ENCODE assay signal across 8 mouse cellular contexts in the genomic region with DNA sequence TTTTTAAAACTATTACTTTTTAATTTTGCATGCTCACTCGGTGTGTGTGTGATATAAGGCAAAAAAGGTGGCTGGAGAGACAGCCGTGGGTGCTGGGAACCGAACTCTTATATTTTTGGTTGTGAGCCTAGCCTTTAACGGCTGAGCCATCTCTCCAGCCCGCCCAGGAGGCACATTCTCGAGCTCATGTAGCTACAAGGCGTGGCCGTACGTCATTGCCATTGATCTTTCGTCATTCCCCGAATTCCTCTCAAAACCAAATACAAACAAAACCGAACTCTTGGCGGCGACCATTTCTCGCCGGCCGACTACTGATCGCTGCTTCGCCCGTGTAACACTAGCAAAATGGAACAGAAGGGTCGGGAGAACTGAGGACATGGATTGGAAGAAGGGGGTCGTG. TPM values are rescaled to one million over a fixed set of nuclear protein-coding genes. Genes with fewer than 3 reads are reported as not detected.
DNase-seq lines count a peak whose midpoint lies in the region; ATAC-seq and TF ChIP-seq lines count a peak whose summit lies in the region.
"Not testable (repeated sequence)": the region's sequence is repeated elsewhere in the genome, so short reads cannot be mapped to it uniquely, and the experiment has no call there.

No protein-coding gene starts in this region.

- not testable (repeated sequence) for TF ChIP-seq POLR2A in cortical plate, adult 2 months (IDR thresholded peaks at IDR 0.05; ENCODE audit: extremely low read depth, insufficient read depth, low read length)

- H3K4me1 ChIP-seq in cortical plate, adult 2 months (ENCODE audit: control insufficient read depth, insufficient read depth, low read length) = not testable (repeated sequence)

- ATAC-seq in megakaryocyte, adult 5-6 weeks (ENCODE audit: poor library complexity, severe bottlenecking) = peak; percentile 48

- H3K4me3 ChIP-seq in cortical plate, adult 2 months (ENCODE audit: insufficient read depth, low read length) = peak overlapping the region; percentile 96

- not testable (repeated sequence) for TF ChIP-seq CTCF in cortical plate, adult 2 months (IDR thresholded peaks at IDR 0.05; ENCODE audit: extremely low read depth, insufficient read depth, low read length)

- H3K27ac ChIP-seq in cortical plate, adult 2 months (ENCODE audit: insufficient read depth, low read length) = peak overlapping the region; percentile 91

- DNase-seq in adipocyte (ENCODE audit: low spot score) = peak; percentile 84
- DNase-seq in gastrocnemius, adult 8-10 months (ENCODE audit: low spot score in 2 of 2) = peak; percentile 82 to 85
- peak; percentile 83 for DNase-seq in hindlimb bud, embryonic 11.5 days (ENCODE audit: extremely low spot score, low read depth, low spot score)
- DNase-seq in left cerebral cortex, adult 8-10 months (ENCODE audit: low spot score in 2 of 2) = peak; percentile 83 to 99
- peak; percentile 92 for DNase-seq in right cerebral cortex, adult 18-20 months
- peak; percentile 76 for DNase-seq in urinary bladder, postnatal 10 days (ENCODE audit: low spot score)

RNA-seq across cellular contexts. Expression of a gene that starts 29.0 kb away (rescaled TPM):
- 0.04 and 0.19 TPM in 2 replicates for polyA plus RNA-seq in cortical plate, adult 2 months (2012; rRNA removed)
- not detected for total RNA-seq in gastrocnemius, adult 8-10 months (2022)
- total RNA-seq in left cerebral cortex, adult 8-10 months (2022) = under 1 TPM in 1 of 4 experiments, not detected in 3; 0.25 TPM
- 4.7 and 10.0 TPM in 2 replicates for total RNA-seq in megakaryocyte, adult 5-6 weeks (2015)
- 6.8 and 8.4 TPM in 2 replicates for total RNA-seq in megakaryocyte, adult 5-6 weeks (2017)

RNA-seq across cellular contexts. Expression of a gene that starts 37.2 kb away (rescaled TPM):
- polyA plus RNA-seq in cortical plate, adult 2 months (2012; rRNA removed) = not detected in 2 replicates
- total RNA-seq in gastrocnemius, adult 8-10 months (2022) = not detected
- total RNA-seq in left cerebral cortex, adult 8-10 months (2022) = not detected
- 0.62 TPM in 1 of 2 replicates, not detected in the other for total RNA-seq in megakaryocyte, adult 5-6 weeks (2015)
- 0.26 and 0.73 TPM in 2 replicates for total RNA-seq in megakaryocyte, adult 5-6 weeks (2017)

Comparison
In these comparisons a context has a peak if more than half of its experiments do, and no peak if none do; other contexts are left out.
1. Peak in every context shown above with its lines: DNase-seq, ATAC-seq, H3K4me3 ChIP-seq and H3K27ac ChIP-seq.
2. RNA of a gene that starts 29.0 kb away (total RNA-seq): 4.7 to 10.0 TPM in megakaryocyte, adult 5-6 weeks; not detected in gastrocnemius, adult 8-10 months and 0.25 TPM in left cerebral cortex, adult 8-10 months; every median in the first group is over 4 times any median in the second.